Mouse (Mus musculus) frontal cortex, postnatal 14 days (tissue): ENCODE data around the gene Arhgap21.

ENCODE experiments used
- DNase-seq, 2 experiments: peaks; one replicate each; pipeline ENCODE4 v3.0.0; 2022; ENCODE audit warnings: low spot score in 2 of 2

Gene Arhgap21

DNA sequence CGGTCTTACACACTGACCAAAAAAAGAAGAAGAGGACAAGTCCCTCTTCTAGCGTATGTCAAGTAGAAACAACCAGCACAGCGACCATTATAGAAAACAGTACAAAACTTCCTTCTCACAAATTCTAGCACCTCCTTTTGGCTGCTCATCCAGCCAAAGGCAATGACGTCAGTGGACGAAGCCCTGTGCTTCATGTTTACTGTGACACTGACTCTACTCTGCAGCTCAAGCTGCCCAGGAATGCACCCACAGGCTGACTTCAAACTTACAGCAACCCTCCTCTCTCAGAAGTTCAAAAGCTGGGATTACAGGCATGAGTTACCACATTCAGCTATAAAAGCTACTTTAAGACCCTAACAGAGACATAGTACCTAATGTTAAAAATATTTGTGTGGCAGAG, 72.2 kb downstream of the Arhgap21 start:
- no peak for DNase-seq

- DNase-seq = no peak
Measured at GRCm38 (mm10) chr2:20894100-20894690, 74.5 kb downstream of the Arhgap21 start.

DNA sequence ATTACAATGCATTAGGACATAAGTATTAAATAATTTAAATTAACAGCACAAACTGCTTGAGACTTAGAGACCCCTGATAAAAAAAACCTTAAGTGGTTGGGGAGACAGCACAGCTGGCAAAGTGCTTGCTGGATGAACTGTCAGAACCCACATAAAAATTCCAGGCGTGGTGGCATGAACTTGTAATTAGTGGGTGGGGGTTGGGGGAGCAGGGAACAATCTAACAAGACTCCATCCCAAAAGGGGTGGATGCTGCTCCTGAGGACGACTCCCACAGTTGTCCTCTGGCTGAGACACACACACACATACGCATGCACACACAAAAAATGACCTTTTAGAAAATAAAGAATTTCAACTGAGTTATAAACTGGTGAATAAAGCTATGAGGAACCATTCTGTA, 79.9 kb downstream of the Arhgap21 start:
- no peak for DNase-seq

DNA sequence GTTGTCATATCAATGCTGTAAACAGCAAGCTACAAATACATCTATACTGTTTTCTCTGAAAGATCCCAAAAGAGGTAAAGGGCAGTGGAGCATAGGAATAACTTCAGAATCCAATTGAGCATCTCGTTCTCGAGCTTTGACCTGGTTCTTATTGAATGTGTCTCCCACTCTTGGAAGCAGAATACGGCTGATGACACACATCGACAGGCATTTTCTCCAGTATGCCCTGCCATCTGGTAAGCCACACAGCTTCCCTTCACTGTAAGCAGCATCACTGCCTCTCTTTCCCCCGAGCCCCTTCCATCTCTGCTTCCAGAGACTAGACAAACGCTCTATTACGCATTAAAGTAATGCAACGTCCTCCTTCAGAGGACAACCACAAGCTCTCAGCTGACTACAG, 85.4 kb downstream of the Arhgap21 start:
- no peak for DNase-seq

GRCm38 (mm10) chr2:20879877-20880605, 88.6 kb downstream of the Arhgap21 start:
- DNase-seq = no peak

DNA sequence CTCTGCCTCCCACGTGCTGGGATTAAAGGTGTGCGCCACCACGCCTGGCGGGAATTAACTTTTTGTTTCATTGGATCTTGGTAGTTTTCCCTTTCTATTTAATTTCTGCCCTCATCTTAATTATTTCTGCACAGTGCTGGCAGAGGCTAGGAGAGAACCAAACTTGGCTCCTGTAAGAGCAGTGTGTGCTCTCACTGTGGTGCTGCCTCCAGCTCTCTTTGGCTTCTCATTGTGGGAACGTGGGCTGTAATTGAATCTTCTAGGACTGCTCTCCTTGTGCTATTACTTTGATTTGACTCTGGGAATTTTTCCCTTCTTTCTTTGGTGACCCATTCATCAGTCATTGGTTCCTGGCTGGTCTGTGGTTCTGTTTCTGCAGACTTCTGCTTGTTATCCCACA, 94.1 kb downstream of the Arhgap21 start:
- no peak for DNase-seq

DNA sequence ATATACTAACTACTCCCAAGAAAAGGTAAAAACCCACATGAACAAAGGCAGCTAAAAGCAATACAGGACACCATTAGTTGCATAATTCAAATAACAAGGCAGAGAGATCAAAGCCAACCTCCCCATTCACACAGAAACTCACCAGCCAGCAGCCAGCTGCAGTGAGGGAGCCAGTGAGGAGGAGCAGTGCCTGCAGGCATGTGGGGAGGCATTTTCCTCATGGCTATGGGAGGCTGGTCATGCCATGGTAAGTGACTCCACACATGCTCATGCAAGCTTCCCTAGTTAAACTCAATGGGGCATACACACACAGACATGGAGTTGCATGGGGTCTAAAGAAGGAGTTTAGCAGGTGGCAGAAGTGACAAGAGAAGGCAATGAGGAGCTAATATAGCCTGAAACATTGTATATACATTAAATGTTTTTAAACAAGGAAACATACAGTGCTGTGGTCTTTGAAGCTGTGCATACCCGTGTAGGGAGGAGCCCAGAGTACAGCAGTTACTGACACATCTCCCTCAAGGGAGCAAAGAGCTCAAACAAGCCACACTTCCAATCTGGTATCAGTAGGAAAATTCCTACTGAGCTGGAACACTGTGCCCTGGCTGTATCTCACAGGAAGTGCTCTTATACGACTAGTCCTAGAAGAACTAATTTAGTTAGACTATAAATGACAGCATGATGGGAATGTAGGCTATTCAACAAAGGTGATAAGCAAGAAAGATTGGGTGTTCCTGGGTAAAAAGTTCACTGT, 99.3 kb downstream of the Arhgap21 start:
- no peak for DNase-seq

- DNase-seq = no peak
Measured at GRCm38 (mm10) chr2:20868052-20868451, 100.6 kb downstream of the Arhgap21 start.

DNA sequence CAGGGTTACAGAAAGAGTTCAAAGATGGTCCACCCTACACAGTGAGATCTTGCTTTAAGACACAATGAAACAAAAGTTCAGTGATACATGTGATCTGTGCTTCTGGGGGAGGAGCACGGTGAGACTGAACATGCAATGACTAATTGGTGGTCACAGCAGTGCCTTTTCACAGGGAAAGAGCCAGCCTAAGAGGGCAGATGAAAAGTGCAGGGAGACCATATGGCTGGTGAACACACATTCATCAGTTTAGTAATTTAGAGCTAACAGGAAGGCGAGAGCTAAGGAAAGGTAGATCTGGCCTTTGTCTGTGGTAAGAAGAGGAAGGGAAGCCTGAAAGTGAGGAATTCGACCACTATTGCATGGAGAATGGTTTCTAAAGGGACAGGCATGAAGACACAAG, 102.9 kb downstream of the Arhgap21 start:
- DNase-seq = no peak

GRCm38 (mm10) chr2:20864569-20864968, 104.1 kb downstream of the Arhgap21 start:
- no peak for DNase-seq

DNA sequence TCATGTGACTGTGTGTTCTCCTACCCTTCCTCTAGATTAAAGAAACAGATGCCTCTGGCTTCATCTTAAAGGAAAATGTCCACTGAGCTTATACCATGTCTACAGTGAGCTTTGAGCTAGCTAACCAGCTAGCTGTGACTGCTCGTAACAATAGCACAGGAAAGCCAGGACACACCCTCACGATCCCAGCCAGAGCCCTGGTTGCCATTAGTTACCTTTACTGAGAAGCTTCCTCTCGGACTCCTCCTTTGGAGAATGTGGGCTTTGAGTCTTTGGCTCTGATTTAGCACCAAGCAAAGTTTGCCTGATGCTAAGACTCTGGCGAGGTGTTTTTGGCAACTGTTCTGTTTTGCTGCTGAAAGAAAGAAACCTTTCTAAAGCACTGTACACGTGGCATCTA, 107.9 kb downstream of the Arhgap21 start:
- DNase-seq = no peak

DNA sequence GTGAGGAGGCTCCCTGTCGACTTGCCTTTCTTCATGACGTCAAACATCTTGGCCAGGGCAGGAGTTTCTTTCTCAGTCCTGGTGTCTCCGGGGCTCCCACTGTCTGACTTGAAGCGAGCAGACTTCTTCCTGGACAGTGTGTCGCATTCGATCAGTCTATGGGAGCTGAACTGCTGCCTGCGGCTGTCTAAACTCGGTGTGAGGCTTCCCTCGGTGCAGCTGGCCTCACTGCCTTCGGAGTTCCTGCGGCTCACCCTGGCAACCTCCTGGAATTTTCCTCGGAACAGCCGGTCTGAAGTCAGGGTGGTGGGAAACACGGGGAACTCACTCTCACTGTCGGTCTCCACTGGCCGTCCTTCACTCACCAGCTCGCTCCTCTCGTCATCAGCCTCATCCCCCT, 119.3 kb downstream of the Arhgap21 start:
- DNase-seq = no peak

DNA sequence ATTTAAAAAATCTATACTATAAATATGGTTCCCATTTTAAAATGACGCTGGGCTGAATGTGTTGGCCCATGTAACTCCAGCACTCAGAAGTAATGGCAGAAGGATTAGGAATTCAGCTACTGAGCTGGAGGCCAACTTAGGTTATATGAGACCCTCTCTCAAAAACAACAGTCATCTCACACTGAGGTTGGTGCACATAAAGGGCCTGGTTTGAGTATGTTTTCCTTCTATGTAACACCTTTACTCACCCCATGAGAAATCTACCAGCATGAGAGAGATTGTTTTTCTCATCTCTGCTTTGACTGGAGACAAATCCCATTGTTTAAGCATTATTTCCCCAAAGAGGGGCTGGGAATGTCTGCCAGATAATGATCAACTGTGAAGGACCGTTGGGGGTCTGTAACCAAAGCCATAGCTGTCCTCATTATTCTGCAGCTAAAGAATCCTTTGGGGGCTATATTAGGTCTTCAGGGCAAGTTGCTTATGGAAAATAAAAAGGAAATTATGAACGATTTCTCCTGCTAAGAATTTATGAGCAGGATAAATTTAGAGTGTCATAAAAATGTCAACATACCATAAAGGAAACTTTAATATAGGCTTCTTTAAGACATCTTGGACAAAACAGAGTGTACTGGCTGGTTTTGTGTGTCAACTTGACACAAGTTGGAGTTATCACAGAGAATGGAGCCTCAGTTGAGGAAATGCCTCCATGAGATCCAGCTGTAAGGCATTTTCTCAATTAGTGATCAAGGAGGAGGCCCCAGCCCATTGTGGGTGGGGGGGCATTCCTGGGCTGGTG, 136.9 kb downstream of the Arhgap21 start:
- no peak for DNase-seq

GRCm38 (mm10) chr2:20830882-20831281, 137.8 kb downstream of the Arhgap21 start:
- DNase-seq = no peak

GRCm38 (mm10) chr2:20826258-20826657, 142.4 kb downstream of the Arhgap21 start:
- DNase-seq = no peak

DNA sequence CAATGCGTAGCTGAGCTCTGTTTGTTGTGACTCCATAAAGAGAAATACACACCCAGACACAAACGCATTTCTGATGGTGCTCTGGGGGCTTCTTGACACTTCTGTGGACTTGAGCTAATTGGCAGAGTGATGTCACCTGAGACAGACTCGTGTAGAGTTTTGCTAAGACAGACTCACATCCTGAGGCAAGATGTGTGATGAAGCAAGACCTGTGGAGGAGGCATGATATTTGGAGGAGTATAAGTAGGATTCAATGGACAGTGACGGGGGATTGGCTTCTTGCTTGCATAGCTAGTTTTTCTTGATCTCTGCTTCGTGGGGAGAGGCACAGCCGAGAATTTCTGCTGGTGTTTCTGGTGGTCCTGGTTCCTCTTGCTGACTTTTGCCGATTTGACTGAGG, 150.5 kb downstream of the Arhgap21 start:
- DNase-seq = no peak

DNA sequence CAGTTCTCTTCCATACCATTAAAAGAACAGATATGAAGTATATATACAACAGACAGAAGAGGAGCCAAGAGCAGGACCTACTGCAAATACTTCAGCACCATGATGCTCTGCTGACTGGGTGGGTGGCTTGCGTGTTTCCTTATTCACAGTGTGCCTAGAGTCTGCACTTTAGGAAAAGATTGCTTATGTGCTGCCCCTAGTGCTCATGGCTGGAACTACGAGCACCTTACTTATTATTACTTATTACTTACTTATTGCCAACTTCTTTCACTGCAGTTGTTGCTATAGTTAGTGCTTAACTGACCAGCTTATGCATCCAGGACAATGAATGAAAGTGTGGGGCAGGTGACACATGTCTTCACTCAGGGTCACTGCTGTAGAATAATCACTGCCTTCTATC, 154.7 kb downstream of the Arhgap21 start:
- no peak for DNase-seq

GRCm38 (mm10) chr2:20811506-20811905, 157.2 kb downstream of the Arhgap21 start:
- no peak for DNase-seq

- DNase-seq = no peak
Measured at GRCm38 (mm10) chr2:20801236-20801890, 167.3 kb downstream of the Arhgap21 start.
